Mouse (Mus musculus) adipocyte (in vitro differentiated cells): ENCODE measurements around the gene Trpv5.

Source experiments
- DNase-seq: peaks from one replicate; pipeline ENCODE4 v3.0.0-alpha.2; 2016; ENCODE audit warnings: low spot score

The Trpv5 gene

DNA sequence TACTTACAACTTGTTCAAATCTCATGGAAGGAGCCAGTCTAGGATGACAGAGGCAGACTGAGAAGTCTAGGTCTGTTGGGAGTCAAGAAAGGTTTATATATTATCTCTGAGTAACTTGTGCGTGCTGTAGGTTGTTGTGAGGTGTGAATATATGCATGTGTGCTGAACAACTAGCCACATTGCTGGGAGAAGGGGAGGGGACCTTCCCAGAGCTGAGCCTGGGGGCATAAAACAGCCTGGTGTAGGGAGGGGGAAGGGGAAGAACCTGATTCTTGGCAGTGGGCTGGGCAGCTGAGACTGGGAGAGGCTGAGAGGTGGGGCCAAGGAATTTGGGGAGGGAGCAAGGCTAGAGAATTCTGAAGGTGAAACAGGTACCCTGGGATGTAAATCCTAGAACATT lies at the start of gene Trpv5:
TSS of gene Trpv5 (minus strand) at position 101 of the 400 bp plus-strand sequence.
- no peak for DNase-seq

DNA sequence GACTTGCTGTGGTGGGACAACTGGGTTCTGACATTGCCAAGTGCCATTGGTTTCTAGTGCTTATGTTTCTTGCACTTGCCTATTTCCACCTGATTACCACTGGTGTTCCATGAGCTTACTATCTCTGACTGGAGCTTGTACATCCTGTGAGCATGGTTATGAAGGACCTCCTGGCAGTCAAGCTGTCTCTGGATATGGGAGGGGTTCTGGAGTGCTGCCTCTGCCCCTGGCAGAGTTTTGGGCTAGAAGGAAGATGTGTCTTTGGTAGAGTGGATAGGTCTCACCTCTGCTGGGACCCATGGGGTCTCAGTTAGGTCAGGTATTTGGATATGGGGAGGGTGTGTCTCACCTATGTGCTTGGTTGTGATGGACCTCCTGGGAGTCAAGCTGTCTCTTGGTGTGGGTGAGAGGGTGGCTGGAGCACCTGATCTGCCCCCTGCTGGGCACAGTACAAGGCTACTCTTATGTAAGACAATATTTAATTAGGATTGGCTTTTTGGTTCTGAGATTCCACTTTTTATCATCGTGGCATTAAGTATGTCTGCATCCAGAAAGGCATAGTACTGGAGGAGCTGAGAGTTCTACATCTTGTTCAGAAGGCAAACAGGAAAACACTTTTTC lies 47.5 kb upstream of the Trpv5 start:
- no peak for DNase-seq

- DNase-seq, result no peak
These were observed 40.9 kb upstream of the Trpv5 start for GRCm38 (mm10) chr6:41721430-41721829.

- DNase-seq, result no peak
These were observed 29.7 kb upstream of the Trpv5 start for GRCm38 (mm10) chr6:41710281-41710680.

- no peak for DNase-seq
These were observed 25.7 kb upstream of the Trpv5 start for GRCm38 (mm10) chr6:41706275-41706674.

DNA sequence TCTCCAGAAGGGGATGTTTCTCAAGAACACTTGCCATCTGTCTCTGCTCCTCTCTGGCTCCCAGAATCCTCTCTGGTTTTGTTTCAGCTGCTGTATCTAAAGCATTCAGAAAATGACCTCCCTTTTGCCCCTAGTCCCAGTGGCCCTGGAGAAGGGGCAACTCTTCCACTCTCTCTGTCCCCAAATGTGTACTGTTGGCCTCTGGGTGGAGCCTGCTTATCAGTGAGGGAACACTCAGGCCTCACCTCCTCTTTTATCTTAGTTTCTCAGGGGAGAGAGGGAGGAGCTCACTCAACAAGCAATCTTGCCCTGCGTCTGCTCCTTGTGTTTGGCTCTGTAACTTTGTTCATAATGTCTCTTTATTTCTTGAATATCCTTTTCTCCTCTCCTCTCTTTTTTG lies 23.6 kb upstream of the Trpv5 start, which contains the start of gene Kel:
TSS of gene Kel (minus strand) at position 217 of the 400 bp plus-strand sequence.
- no peak for DNase-seq

DNA sequence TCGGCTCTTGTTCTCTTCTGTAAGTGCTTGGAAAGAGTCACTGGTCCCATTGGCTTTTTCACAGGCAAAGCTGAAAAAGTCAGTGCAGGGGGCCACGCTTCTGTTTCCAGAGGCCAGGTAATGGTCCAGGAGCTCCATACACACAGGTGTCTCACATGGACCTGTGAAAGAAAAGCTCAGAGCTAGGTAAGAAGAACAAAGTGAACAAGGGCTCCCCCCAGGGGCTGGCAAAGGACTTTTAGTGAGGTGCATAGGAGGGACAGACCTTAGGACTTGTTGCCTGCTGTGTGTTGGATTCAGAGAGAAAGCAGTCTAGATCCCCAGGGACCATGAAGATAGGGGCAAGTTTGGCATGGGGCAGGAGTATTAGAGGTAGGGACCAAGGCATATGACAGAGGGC lies 22.4 kb upstream of the Trpv5 start:
- DNase-seq, result no peak

- DNase-seq, result no peak
These were observed 20.7 kb upstream of the Trpv5 start for GRCm38 (mm10) chr6:41701245-41701644.

GRCm38 (mm10) chr6:41694407-41694806 lies 13.8 kb upstream of the Trpv5 start:
- DNase-seq, result no peak

GRCm38 (mm10) chr6:41692200-41692599 lies 11.6 kb upstream of the Trpv5 start:
- no peak for DNase-seq

GRCm38 (mm10) chr6:41685596-41685995 lies 5.0 kb upstream of the Trpv5 start:
- no peak for DNase-seq

DNA sequence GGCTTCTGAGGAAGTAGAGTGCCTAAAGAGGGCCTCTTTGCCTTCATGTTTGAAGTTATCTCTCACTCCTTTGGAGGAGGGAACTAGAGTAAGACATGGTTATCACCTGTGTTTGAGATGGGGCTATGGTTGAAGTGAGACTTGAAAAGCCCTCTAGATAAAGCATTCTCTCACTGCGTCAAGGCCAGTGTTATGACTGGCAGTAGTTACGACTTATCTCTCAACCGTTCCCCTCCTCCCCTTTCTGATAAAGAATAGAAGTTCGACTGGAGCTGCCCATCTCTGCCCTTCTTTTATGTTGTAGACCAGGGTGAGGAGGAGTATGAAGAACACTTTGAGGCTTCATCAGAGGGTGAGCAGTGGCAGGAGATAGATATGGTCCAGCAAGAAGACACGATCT lies 4.3 kb upstream of the Trpv5 start:
- DNase-seq, result no peak

- DNase-seq, result no peak
These were observed 3.6 kb upstream of the Trpv5 start, which contains the start of gene Llcfc1 for GRCm38 (mm10) chr6:41684131-41684530. Gene Llcfc1 (plus strand): TSS chr6:41684431.

GRCm38 (mm10) chr6:41681656-41682055 lies 1.1 kb upstream of the Trpv5 start:
- no peak for DNase-seq

GRCm38 (mm10) chr6:41676530-41676929 lies 4.0 kb downstream of the Trpv5 start:
- no peak for DNase-seq

- DNase-seq, result peak; percentile 10
These were observed 18.2 kb downstream of the Trpv5 start for GRCm38 (mm10) chr6:41662320-41662719.

- no peak for DNase-seq
These were observed 22.1 kb downstream of the Trpv5 start for GRCm38 (mm10) chr6:41658487-41658886.

DNA sequence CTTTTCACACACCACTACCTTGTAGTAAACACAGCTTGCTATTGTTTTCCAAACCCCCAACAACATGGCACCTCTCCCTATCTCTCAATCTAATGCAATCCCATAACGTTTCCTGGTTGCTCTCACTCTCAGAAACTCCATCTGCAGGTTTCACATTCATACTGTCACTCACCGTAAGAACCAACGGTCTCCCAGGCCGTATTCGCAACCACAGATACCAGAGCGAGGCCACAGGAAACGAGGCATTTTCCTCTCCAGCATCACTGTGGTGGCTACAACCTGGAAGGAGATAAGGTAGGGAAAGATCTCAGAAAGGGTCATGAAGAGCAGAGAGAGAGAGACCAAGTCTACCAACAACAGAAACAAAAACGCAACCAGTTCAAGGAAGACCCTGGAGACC lies 25.9 kb downstream of the Trpv5 start:
- no peak for DNase-seq

DNA sequence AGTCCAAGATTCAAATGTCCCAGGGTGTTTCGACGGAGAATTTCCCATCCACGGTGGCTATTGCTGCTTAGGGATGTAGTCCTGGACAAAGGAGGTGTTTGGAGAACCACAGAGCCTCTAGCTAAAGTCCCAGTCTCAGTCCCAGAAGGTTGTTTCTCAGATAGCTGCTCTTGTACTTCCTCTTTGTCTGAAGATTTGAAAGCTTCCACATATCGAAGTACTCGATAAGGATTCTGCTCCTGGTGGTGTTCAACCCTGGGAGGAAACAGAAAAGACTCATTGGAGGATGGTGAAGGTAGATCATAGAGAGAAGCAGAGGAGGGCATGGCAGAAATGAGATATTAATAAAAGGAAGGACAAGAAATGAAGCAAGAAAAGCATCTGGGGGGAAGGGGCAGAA lies 27.4 kb downstream of the Trpv5 start:
- no peak for DNase-seq

GRCm38 (mm10) chr6:41646672-41647071 lies 33.9 kb downstream of the Trpv5 start:
- DNase-seq, result no peak

DNA sequence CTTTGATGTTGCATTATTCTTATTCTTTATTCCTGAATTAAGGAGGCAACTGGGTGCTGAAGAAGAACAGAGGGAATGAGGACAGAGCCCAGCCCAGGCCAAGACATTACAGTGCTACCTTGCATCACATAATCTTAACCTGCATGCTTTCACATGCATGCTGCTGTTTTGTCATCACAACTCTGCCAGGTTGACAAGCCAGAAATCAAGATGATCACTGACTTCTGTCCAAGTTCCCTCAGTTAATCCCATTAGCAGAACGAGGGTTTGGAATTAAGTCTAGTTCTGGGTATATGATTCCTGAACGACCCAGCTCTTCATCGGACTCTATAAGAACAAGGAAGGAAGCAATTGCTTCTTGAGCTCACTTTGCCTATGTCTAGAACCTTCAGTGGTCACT lies 34.3 kb downstream of the Trpv5 start:
- DNase-seq, result no peak

- no peak for DNase-seq
These were observed 37.3 kb downstream of the Trpv5 start for GRCm38 (mm10) chr6:41643227-41643626.

DNA sequence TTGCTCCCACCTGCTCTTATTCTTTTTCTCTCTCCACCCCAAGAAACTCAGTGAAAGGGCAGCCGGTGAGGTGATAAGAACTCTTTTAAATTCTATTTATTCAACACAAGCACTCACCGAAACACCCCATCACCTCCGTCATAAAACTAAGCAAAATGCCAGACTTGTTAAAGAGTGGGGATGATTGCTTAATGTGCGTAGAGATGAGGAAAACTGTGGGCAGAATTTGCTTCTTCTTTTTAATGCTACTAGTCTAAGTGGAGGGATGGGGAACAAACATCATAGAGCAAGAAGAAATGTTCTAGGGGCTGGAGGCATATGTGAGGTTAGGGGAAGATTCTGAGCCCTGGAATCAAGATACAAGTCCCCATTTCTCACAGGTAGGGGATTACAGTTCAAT lies 37.8 kb downstream of the Trpv5 start:
- no peak for DNase-seq

DNA sequence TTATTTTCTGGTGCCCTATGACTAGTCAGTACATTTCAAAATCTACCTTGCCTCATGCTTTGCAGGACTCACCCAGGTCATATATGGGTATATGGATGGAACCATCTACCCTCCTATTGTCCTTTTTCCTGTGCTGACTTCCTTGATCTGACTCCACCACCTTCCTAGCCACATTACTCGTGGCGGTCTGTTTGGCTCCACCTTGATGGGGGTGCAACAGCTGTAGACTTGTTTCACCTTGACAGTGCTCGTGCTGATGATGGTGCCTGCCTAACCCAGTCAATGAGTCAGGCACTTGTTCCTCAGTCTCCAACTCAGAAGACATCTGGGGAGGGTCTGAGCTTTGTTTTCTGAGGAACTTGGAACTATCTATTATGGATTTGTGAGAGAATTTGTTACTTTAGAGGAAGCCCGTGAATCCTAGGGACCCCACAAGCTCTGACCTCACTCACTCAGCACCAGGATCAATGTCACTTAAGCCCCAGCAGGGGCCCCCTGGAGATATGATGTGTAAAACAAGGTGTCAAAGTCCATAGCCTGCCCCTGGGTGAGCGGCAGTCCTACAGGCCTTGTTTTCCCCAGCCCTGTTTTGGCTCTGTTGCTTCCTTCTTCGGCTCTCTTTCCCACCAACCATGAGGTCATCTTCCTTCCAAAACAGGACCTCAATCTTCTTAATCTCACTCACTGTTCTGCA lies 39.2 kb downstream of the Trpv5 start:
- no peak for DNase-seq
